Mouse (Mus musculus): ENCODE data around the gene Olfr1393. TPM values are rescaled to one million over a fixed set of nuclear protein-coding genes. Genes with fewer than 3 reads are reported as not detected.

Gene Olfr1393
- polyA plus RNA-seq, 1 experiment = 0.50 TPM

GRCm38 (mm10) chr11:49259296-49259695 lies 18.8 kb upstream of the Olfr1393 start:
- TF ChIP-seq POLR2A (IDR thresholded peaks at IDR 0.05; ENCODE audit: borderline replicate concordance, control insufficient read depth, low read depth, low read length) (no peak), CTCF (IDR thresholded peaks at IDR 0.05; ENCODE audit: control insufficient read depth, insufficient read depth, low read length) (no peak)
- no peak overlapping the region for H3K4me3 ChIP-seq (replicated peaks; ENCODE audit: control insufficient read depth, low read depth, low read length)
- peaks cover 1% of the 10 kb centered on the region; the same call in 1 of the 2 replicates for H3K4me1 ChIP-seq (ENCODE audit: control insufficient read depth, insufficient read depth, low read length)
- no peak overlapping the region for H3K27ac ChIP-seq (ENCODE audit: control insufficient read depth, insufficient read depth, low read depth, low read length, poor library complexity)
- WGBS = 86% methylated on average over 2 of the region's 2 CpGs

- Histone ChIP-seq H3K4me1 (ENCODE audit: control insufficient read depth, insufficient read depth, low read length) (peaks cover 1% of the 10 kb centered on the region; the same call in 1 of the 2 replicates), H3K27ac (ENCODE audit: control insufficient read depth, insufficient read depth, low read depth, low read length, poor library complexity) (no peak overlapping the region), H3K4me3 (replicated peaks; ENCODE audit: control insufficient read depth, low read depth, low read length) (no peak overlapping the region)
- no peak for TF ChIP-seq POLR2A (IDR thresholded peaks at IDR 0.05; ENCODE audit: borderline replicate concordance, control insufficient read depth, low read depth, low read length)
- no peak for TF ChIP-seq CTCF (IDR thresholded peaks at IDR 0.05; ENCODE audit: control insufficient read depth, insufficient read depth, low read length)
- WGBS = 5% methylated on average over 1 of the region's 1 CpGs
Observed at GRCm38 (mm10) chr11:49259829-49260228, 18.3 kb upstream of the Olfr1393 start.

GRCm38 (mm10) chr11:49260598-49261312 lies 17.3 kb upstream of the Olfr1393 start:
- Histone ChIP-seq H3K27ac (ENCODE audit: control insufficient read depth, insufficient read depth, low read depth, low read length, poor library complexity) (no peak overlapping the region), H3K4me1 (ENCODE audit: control insufficient read depth, insufficient read depth, low read length) (no peaks in the 10 kb centered on the region; the same call in 1 of the 2 replicates), H3K4me3 (replicated peaks; ENCODE audit: control insufficient read depth, low read depth, low read length) (no peak overlapping the region)
- TF ChIP-seq CTCF (IDR thresholded peaks at IDR 0.05; ENCODE audit: control insufficient read depth, insufficient read depth, low read length) (no peak), POLR2A (IDR thresholded peaks at IDR 0.05; ENCODE audit: borderline replicate concordance, control insufficient read depth, low read depth, low read length) (no peak)
- WGBS = 87% methylated on average over 21 of the region's 21 CpGs

GRCm38 (mm10) chr11:49261313-49261855 lies 16.7 kb upstream of the Olfr1393 start:
- Histone ChIP-seq H3K4me3 (replicated peaks; ENCODE audit: control insufficient read depth, low read depth, low read length) (no peak overlapping the region), H3K4me1 (ENCODE audit: control insufficient read depth, insufficient read depth, low read length) (no peaks in the 10 kb centered on the region; the same call in 1 of the 2 replicates)
- WGBS = 92% methylated on average over 14 of the region's 14 CpGs

GRCm38 (mm10) chr11:49262286-49262685 lies 15.8 kb upstream of the Olfr1393 start:
- Histone ChIP-seq H3K4me1 (ENCODE audit: control insufficient read depth, insufficient read depth, low read length) (no peaks in the 10 kb centered on the region; the same call in 1 of the 2 replicates), H3K27ac (ENCODE audit: control insufficient read depth, insufficient read depth, low read depth, low read length, poor library complexity) (no peak overlapping the region), H3K4me3 (replicated peaks; ENCODE audit: control insufficient read depth, low read depth, low read length) (no peak overlapping the region)
- WGBS = 93% methylated on average over 5 of the region's 5 CpGs
- TF ChIP-seq POLR2A (IDR thresholded peaks at IDR 0.05; ENCODE audit: borderline replicate concordance, control insufficient read depth, low read depth, low read length) = no peak

More at GRCm38 (mm10) chr11:49261313-49261855, 16.7 kb upstream of the Olfr1393 start:
- no peak for TF ChIP-seq CTCF (IDR thresholded peaks at IDR 0.05; ENCODE audit: control insufficient read depth, insufficient read depth, low read length)
- TF ChIP-seq POLR2A (IDR thresholded peaks at IDR 0.05; ENCODE audit: borderline replicate concordance, control insufficient read depth, low read depth, low read length) = no peak
- no peak overlapping the region for H3K27ac ChIP-seq (ENCODE audit: control insufficient read depth, insufficient read depth, low read depth, low read length, poor library complexity)

- 82% methylated on average over 6 of the region's 6 CpGs for WGBS
- Histone ChIP-seq H3K4me3 (replicated peaks; ENCODE audit: control insufficient read depth, low read depth, low read length) (no peak overlapping the region), H3K4me1 (ENCODE audit: control insufficient read depth, insufficient read depth, low read length) (no peaks in the 10 kb centered on the region; the same call in 1 of the 2 replicates), H3K27ac (ENCODE audit: control insufficient read depth, insufficient read depth, low read depth, low read length, poor library complexity) (no peak overlapping the region)
- TF ChIP-seq CTCF (IDR thresholded peaks at IDR 0.05; ENCODE audit: control insufficient read depth, insufficient read depth, low read length) (no peak), POLR2A (IDR thresholded peaks at IDR 0.05; ENCODE audit: borderline replicate concordance, control insufficient read depth, low read depth, low read length) (no peak)
Observed at GRCm38 (mm10) chr11:49263149-49263548, 15.0 kb upstream of the Olfr1393 start.

- 86% methylated on average over 7 of the region's 7 CpGs for WGBS
- Histone ChIP-seq H3K27ac (ENCODE audit: control insufficient read depth, insufficient read depth, low read depth, low read length, poor library complexity) (no peak overlapping the region), H3K4me1 (ENCODE audit: control insufficient read depth, insufficient read depth, low read length) (no peaks in the 10 kb centered on the region; the same call in 1 of the 2 replicates), H3K4me3 (replicated peaks; ENCODE audit: control insufficient read depth, low read depth, low read length) (no peak overlapping the region)
- TF ChIP-seq POLR2A (IDR thresholded peaks at IDR 0.05; ENCODE audit: borderline replicate concordance, control insufficient read depth, low read depth, low read length) (no peak), CTCF (IDR thresholded peaks at IDR 0.05; ENCODE audit: control insufficient read depth, insufficient read depth, low read length) (no peak)
Observed at GRCm38 (mm10) chr11:49264081-49264480, 14.0 kb upstream of the Olfr1393 start.

GRCm38 (mm10) chr11:49264622-49265021 lies 13.5 kb upstream of the Olfr1393 start:
- WGBS = 68% methylated on average over 11 of the region's 11 CpGs

More at GRCm38 (mm10) chr11:49264622-49265021, 13.5 kb upstream of the Olfr1393 start:
- no peaks in the 10 kb centered on the region; the same call in 1 of the 2 replicates for H3K4me1 ChIP-seq (ENCODE audit: control insufficient read depth, insufficient read depth, low read length)
- TF ChIP-seq CTCF (IDR thresholded peaks at IDR 0.05; ENCODE audit: control insufficient read depth, insufficient read depth, low read length) (no peak), POLR2A (IDR thresholded peaks at IDR 0.05; ENCODE audit: borderline replicate concordance, control insufficient read depth, low read depth, low read length) (no peak)
- no peak overlapping the region for H3K27ac ChIP-seq (ENCODE audit: control insufficient read depth, insufficient read depth, low read depth, low read length, poor library complexity)
- no peak overlapping the region for H3K4me3 ChIP-seq (replicated peaks; ENCODE audit: control insufficient read depth, low read depth, low read length)

Measured in bone marrow, adult 2 months (tissue).